Mouse (Mus musculus): ENCODE measurements at regions not wholly inside any gene's neighbourhood (a gene's known extent, or its start where the extent isn't known, plus 50 kb on each side); places are given as distances from the start of the nearest gene placed in this dataset.

DNA sequence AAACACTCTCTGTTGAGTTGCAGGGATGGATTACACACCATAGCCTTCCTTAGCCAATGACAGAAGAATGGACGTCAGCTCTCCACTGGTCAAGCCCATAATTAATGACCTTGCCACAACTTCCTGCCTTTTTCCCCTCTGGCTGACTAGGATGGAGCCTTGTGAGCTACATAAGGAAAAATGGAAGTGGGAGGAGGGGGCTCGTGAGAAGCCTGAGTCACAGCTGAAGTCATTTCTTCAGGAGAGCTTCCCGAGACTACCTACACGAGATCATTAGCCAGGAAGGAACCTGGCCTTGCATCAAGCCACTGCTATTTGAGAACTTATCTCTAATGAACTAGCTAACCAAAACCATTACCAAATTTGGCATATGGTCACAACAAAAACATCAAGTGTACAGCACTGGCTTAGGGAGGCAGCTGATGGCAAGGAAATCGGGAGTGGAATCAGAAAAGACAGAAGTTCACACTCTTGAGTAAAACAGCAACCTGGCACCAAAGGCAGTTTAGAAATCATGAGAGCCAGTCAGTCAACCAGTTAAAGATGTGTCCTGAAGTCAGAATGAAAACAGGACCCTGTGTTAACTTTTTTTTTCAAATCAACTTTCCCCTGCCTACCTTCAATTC, 219.7 kb downstream of the Lrrn1 start:
- no peaks in the 10 kb centered on the region for H3K9me3 ChIP-seq (ENCODE audit: low read depth, low read length)
- H3K4me3 ChIP-seq (ENCODE audit: low read depth, low read length), result no peak overlapping the region
- ATAC-seq (ENCODE audit: insufficient read depth) (no peak), DNase-seq (no peak)
- no peak overlapping the region for H3K27ac ChIP-seq (ENCODE audit: low read depth)
- H3K4me2 ChIP-seq, result no peak overlapping the region
- no peaks in the 10 kb centered on the region for H3K27me3 ChIP-seq (ENCODE audit: insufficient read depth, low read length)
- 66% methylated on average over 5 of the region's 5 CpGs for WGBS
- no peak overlapping the region for H3K9ac ChIP-seq
- H3K4me1 ChIP-seq (ENCODE audit: insufficient read depth), result no peaks in the 10 kb centered on the region
- no peaks in the 10 kb centered on the region for H3K36me3 ChIP-seq (ENCODE audit: insufficient read depth)
- no peak for TF ChIP-seq CTCF (IDR thresholded peaks at IDR 0.05; ENCODE audit: low read depth)

- no peaks in the 10 kb centered on the region for H3K36me3 ChIP-seq (ENCODE audit: insufficient read depth)
- ATAC-seq (ENCODE audit: insufficient read depth) (peak; percentile 69; the same call in 1 of the 2 replicates), DNase-seq (peak; percentile 68)
- TF ChIP-seq CTCF (IDR thresholded peaks at IDR 0.05; ENCODE audit: low read depth), result no peak
- H3K9ac ChIP-seq, result no peak overlapping the region
- WGBS, result 48% methylated on average over 2 of the region's 2 CpGs
- no peak overlapping the region for H3K4me2 ChIP-seq
- no peaks in the 10 kb centered on the region for H3K4me1 ChIP-seq (ENCODE audit: insufficient read depth)
- no peaks in the 10 kb centered on the region for H3K9me3 ChIP-seq (ENCODE audit: low read depth, low read length)
- no peak overlapping the region for H3K4me3 ChIP-seq (ENCODE audit: low read depth, low read length)
- no peaks in the 10 kb centered on the region for H3K27me3 ChIP-seq (ENCODE audit: insufficient read depth, low read length)
- no peak overlapping the region for H3K27ac ChIP-seq (ENCODE audit: low read depth)
Observed at GRCm38 (mm10) chr6:107749794-107750193, 220.2 kb downstream of the Lrrn1 start.

GRCm38 (mm10) chr6:107752156-107752555, 222.6 kb downstream of the Lrrn1 start:
- Histone ChIP-seq H3K27ac (ENCODE audit: low read depth) (no peak overlapping the region), H3K9ac (no peak overlapping the region), H3K4me2 (no peak overlapping the region), H3K4me3 (ENCODE audit: low read depth, low read length) (no peak overlapping the region), H3K36me3 (ENCODE audit: insufficient read depth) (no peaks in the 10 kb centered on the region), H3K9me3 (ENCODE audit: low read depth, low read length) (no peaks in the 10 kb centered on the region), H3K4me1 (ENCODE audit: insufficient read depth) (no peaks in the 10 kb centered on the region), H3K27me3 (ENCODE audit: insufficient read depth, low read length) (no peaks in the 10 kb centered on the region)
- WGBS, result 56% methylated on average over 1 of the region's 1 CpGs
- DNase-seq (no peak), ATAC-seq (ENCODE audit: insufficient read depth) (no peak)
- no peak for TF ChIP-seq CTCF (IDR thresholded peaks at IDR 0.05; ENCODE audit: low read depth)

- no peaks in the 10 kb centered on the region for H3K27me3 ChIP-seq (ENCODE audit: insufficient read depth, low read length)
- H3K4me1 ChIP-seq (ENCODE audit: insufficient read depth), result no peaks in the 10 kb centered on the region
- no peak overlapping the region for H3K4me3 ChIP-seq (ENCODE audit: low read depth, low read length)
- H3K27ac ChIP-seq (ENCODE audit: low read depth), result no peak overlapping the region
- H3K9ac ChIP-seq, result no peak overlapping the region
- H3K36me3 ChIP-seq (ENCODE audit: insufficient read depth), result no peaks in the 10 kb centered on the region
- no peaks in the 10 kb centered on the region for H3K9me3 ChIP-seq (ENCODE audit: low read depth, low read length)
- H3K4me2 ChIP-seq, result no peak overlapping the region
- DNase-seq, result no peak
- WGBS, result 55% methylated on average over 2 of the region's 2 CpGs
- no peak for ATAC-seq (ENCODE audit: insufficient read depth)
- no peak for TF ChIP-seq CTCF (IDR thresholded peaks at IDR 0.05; ENCODE audit: low read depth)
Observed at GRCm38 (mm10) chr6:107755158-107755557, 225.6 kb downstream of the Lrrn1 start.

DNA sequence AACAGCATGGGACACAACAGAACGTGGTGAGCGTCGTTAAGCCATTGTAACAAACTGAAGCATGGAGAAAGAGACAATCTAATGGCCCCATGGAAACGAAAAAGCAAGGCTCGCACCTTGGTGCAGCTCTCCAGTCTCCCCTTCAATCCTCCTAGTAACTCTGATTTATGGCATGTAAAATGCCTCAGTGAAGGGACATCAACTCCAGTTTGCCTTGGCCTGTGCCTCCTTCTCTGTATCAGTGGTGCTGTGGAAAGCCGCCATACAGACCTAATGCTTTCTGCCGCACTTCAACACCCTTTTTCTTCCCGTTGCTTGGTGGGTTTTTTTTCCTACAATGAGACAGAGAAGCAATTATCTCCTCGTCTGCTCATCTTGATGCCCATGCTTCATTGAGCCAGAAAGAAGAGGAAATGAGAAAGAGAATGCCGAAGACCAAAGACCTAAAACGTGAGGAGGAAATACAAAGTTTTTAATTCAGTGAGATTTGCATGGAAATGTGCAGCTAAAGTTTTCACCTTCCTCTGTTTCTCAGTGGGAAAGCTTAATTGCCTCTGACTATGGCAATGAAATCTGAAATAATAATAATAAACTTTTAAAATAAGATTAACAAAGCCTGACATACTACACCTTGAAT, 241.4 kb downstream of the Lrrn1 start:
- Histone ChIP-seq H3K4me2 (no peak overlapping the region), H3K4me1 (ENCODE audit: insufficient read depth) (no peaks in the 10 kb centered on the region), H3K36me3 (ENCODE audit: insufficient read depth) (no peaks in the 10 kb centered on the region), H3K27ac (ENCODE audit: low read depth) (no peak overlapping the region), H3K4me3 (ENCODE audit: low read depth, low read length) (no peak overlapping the region), H3K9ac (no peak overlapping the region), H3K27me3 (ENCODE audit: insufficient read depth, low read length) (no peaks in the 10 kb centered on the region), H3K9me3 (ENCODE audit: low read depth, low read length) (no peaks in the 10 kb centered on the region)
- 76% methylated on average over 11 of the region's 11 CpGs for WGBS
- TF ChIP-seq CTCF (IDR thresholded peaks at IDR 0.05; ENCODE audit: low read depth), result no peak
- DNase-seq, result no peak
- ATAC-seq (ENCODE audit: insufficient read depth), result no peak

GRCm38 (mm10) chr6:107784998-107785397, 255.4 kb downstream of the Lrrn1 start:
- no peak overlapping the region for H3K4me3 ChIP-seq (ENCODE audit: low read depth, low read length)
- no peaks in the 10 kb centered on the region for H3K9me3 ChIP-seq (ENCODE audit: low read depth, low read length)
- H3K9ac ChIP-seq, result no peak overlapping the region
- H3K27ac ChIP-seq (ENCODE audit: low read depth), result no peak overlapping the region
- TF ChIP-seq CTCF (IDR thresholded peaks at IDR 0.05; ENCODE audit: low read depth), result no peak
- no peak for ATAC-seq (ENCODE audit: insufficient read depth)
- no peaks in the 10 kb centered on the region for H3K4me1 ChIP-seq (ENCODE audit: insufficient read depth)
- no peak for DNase-seq
- no peak overlapping the region for H3K4me2 ChIP-seq
- no peaks in the 10 kb centered on the region for H3K27me3 ChIP-seq (ENCODE audit: insufficient read depth, low read length)
- 49% methylated on average over 2 of the region's 2 CpGs for WGBS
- H3K36me3 ChIP-seq (ENCODE audit: insufficient read depth), result no peaks in the 10 kb centered on the region

DNA sequence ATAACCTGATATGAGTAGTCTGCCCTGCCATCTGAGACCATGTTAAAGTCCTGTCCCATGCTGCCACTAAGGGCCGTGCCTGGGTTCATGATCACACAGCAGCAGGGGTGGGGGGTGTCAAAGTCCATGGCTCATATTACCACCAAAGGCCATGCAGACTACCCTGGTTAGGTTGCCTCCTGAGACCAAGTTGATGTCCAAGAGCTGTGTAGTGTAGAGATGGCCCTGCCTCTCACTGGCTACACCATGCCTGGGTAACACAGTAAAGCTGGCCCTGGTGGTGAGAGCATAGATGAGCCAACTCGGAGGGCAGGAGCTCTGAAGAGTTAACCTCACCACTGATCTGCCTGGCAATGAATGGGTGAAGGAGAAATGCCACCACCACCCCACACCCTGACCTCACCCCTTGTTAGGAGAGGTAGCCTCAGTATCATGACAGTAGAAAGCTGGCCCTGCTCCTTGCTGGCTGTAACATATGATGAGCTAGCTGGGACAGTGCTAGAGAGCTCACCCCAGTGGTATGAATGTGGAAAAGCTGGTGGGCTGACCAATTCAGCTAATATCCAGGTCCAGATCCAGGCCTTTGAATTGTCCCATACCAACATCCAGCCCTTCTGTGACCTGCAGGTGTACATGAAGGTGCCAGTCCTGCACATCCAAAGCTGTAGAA, 258.8 kb downstream of the Lrrn1 start:
- ATAC-seq (ENCODE audit: insufficient read depth), result no peak

More for the DNA sequence above, 258.8 kb downstream of the Lrrn1 start:
- TF ChIP-seq CTCF (IDR thresholded peaks at IDR 0.05; ENCODE audit: low read depth), result no peak
- Histone ChIP-seq H3K4me2 (no peak overlapping the region), H3K27ac (ENCODE audit: low read depth) (no peak overlapping the region), H3K27me3 (ENCODE audit: insufficient read depth, low read length) (no peaks in the 10 kb centered on the region), H3K4me1 (ENCODE audit: insufficient read depth) (no peaks in the 10 kb centered on the region), H3K9me3 (ENCODE audit: low read depth, low read length) (no peaks in the 10 kb centered on the region), H3K4me3 (ENCODE audit: low read depth, low read length) (no peak overlapping the region), H3K36me3 (ENCODE audit: insufficient read depth) (no peaks in the 10 kb centered on the region), H3K9ac (no peak overlapping the region)
- 78% methylated on average over 2 of the region's 2 CpGs for WGBS
- no peak for DNase-seq
